Mouse (Mus musculus): Measurements from ENCODE around the gene Galns.

GRCm38 (mm10) chr8:122567361-122568108 lies 43.7 kb downstream of the Galns start, which contains the start of gene Cdt1:
- TF ChIP-seq MAX (IDR thresholded peaks at IDR 0.05; ENCODE audit: low read depth) (no peak), USF1 (IDR thresholded peaks at IDR 0.05; ENCODE audit: low read depth) (no peak), POLR2A (IDR thresholded peaks at IDR 0.05; ENCODE audit: insufficient read length, low read depth) (peak; percentile 77), MYOD1 (IDR thresholded peaks at IDR 0.05; ENCODE audit: control insufficient read depth in 1 of 3, insufficient read length in 2 of 3, low read depth in 2 of 3) (peak in 1 of 3 experiments; percentile 2), SRF (IDR thresholded peaks at IDR 0.05; ENCODE audit: control insufficient read depth, insufficient read length, low read depth) (no peak), TCF12 (IDR thresholded peaks at IDR 0.05; ENCODE audit: insufficient read depth, poor library complexity, severe bottlenecking) (no peak), E2F4 (IDR thresholded peaks at IDR 0.05; ENCODE audit: insufficient read depth) (peak; percentile 81), CEBPB (IDR thresholded peaks at IDR 0.05; ENCODE audit: insufficient read depth, poor library complexity, severe bottlenecking) (no peak)

All from myocyte (in vitro differentiated cells).